Mouse (Mus musculus) spleen, adult 2 months (tissue): ENCODE measurements around the gene Dupd1. TPM values are rescaled to one million over a fixed set of nuclear protein-coding genes. Genes with fewer than 3 reads are reported as not detected.

Source experiments
- DNase-seq, 2 experiments: peaks; one replicate each; pipeline versions ENCODE4 v3.0.0 to v3.0.0-alpha.2; 2012 to 2021; ENCODE audit warnings: low spot score in 2 of 2, low read depth in 1 of 2
- H3K27ac ChIP-seq: fragments of 200-500 bp; 2 replicates; pipeline ENCODE4 v1.5.1; 2012; ENCODE audit warnings: low read length, inconsistent platforms; ENCODE audit not compliant: insufficient read depth
- H3K27me3 ChIP-seq: fragments of 200-500 bp; 2 replicates; pipeline ENCODE4 v1.6.1; 2012; ENCODE audit warnings: mild to moderate bottlenecking, moderate library complexity, low read length, inconsistent platforms; ENCODE audit not compliant: control insufficient read depth, insufficient read depth
- H3K36me3 ChIP-seq: fragments of 200-500 bp; 2 replicates; pipeline ENCODE4 v1.6.1; 2012; ENCODE audit warnings: mild to moderate bottlenecking, low read length, inconsistent platforms; ENCODE audit not compliant: control insufficient read depth, insufficient read depth
- H3K4me1 ChIP-seq: fragments of 200-500 bp; 2 replicates; pipeline ENCODE4 v1.6.1; 2011; ENCODE audit warnings: inconsistent platforms; ENCODE audit not compliant: control insufficient read depth, insufficient read depth, insufficient read length
- H3K4me3 ChIP-seq: fragments of 200-500 bp; 2 replicates; pipeline ENCODE4 v1.5.1; 2011; ENCODE audit warnings: mild to moderate bottlenecking, inconsistent platforms; ENCODE audit not compliant: insufficient read depth, insufficient read length; ENCODE audit errors: extremely low read depth
- CTCF ChIP-seq: fragments of 200-500 bp; IDR thresholded peaks from 2 replicates; pipeline ENCODE4 v1.5.1; 2011; ENCODE audit warnings: mild to moderate bottlenecking, inconsistent platforms; ENCODE audit not compliant: insufficient read depth, insufficient read length, insufficient replicate concordance; ENCODE audit errors: extremely low read depth
- POLR2A ChIP-seq: fragments of 200-500 bp; IDR thresholded peaks from 2 replicates; pipeline ENCODE4 v1.6.1; 2011; ENCODE audit warnings: low read depth, low read length, inconsistent platforms
- WGBS: fragments of 180-500 bp; shearing (Covaris S2); methylation state at CpG from one replicate; pipeline ENCODE4 v1.1.7; 2018; 5-methylcytosine and 5-hydroxymethylcytosine counted together
- polyA plus RNA-seq: library from polyadenylated mRNA; depleted of rRNA; stranded (reverse); fragments of >200 nt; gene quantifications from 2 replicates; pipeline ENCODE4 v1.2.3, GENCODE M21; 2012

Gene Dupd1
- polyA plus RNA-seq, 1 experiment, result not detected

DNA sequence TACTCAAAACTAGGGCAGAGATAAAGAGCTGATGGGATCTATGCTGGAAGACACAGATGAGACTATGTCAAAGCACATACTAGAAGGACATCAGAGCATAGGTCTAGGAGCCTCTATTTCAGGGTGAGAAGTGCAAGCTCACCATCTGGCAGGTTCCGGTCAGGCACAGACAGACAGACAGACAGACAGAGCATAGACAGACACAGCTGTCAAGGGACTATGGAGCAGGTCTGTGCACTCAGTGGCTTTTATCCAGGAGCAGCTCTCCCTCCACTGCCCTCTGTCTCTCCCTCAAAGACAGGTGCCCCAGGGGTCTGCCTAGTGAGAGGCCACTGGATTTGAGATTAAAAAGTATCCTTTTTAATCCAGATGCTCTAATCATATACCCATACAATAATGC, 29.8 kb upstream of the Dupd1 start:
- TF ChIP-seq POLR2A (no peak), CTCF (no peak)
- Histone ChIP-seq H3K4me1 (no peaks in the 10 kb centered on the region), H3K4me3 (no peak overlapping the region), H3K36me3 (no peaks in the 10 kb centered on the region), H3K27ac (no peak overlapping the region), H3K27me3 (no peaks in the 10 kb centered on the region)
- WGBS, result 100% methylated on average over 1 of the region's 1 CpGs
- no peak for DNase-seq

- TF ChIP-seq CTCF, result no peak
- no peak for TF ChIP-seq POLR2A
- no peaks in the 10 kb centered on the region for H3K27me3 ChIP-seq
- no peaks in the 10 kb centered on the region for H3K4me1 ChIP-seq
- DNase-seq, result no peak
- no peak overlapping the region for H3K4me3 ChIP-seq
- 95% methylated on average over 4 of the region's 4 CpGs for WGBS
- H3K27ac ChIP-seq, result no peak overlapping the region
- H3K36me3 ChIP-seq, result no peaks in the 10 kb centered on the region
These were observed 28.1 kb upstream of the Dupd1 start for GRCm38 (mm10) chr14:21742441-21742840.

- peak; percentile 88; the same call in 1 of the 2 replicates for TF ChIP-seq CTCF
- TF ChIP-seq POLR2A, result no peak
- no peaks in the 10 kb centered on the region for H3K27me3 ChIP-seq
- H3K4me3 ChIP-seq, result no peak overlapping the region
- H3K4me1 ChIP-seq, result no peaks in the 10 kb centered on the region
- no peaks in the 10 kb centered on the region for H3K36me3 ChIP-seq
- DNase-seq, result peak in 1 of 2 experiments; percentile 68
- WGBS, result 30% methylated on average over 4 of the region's 4 CpGs
- no peak overlapping the region for H3K27ac ChIP-seq
These were observed 27.4 kb upstream of the Dupd1 start for GRCm38 (mm10) chr14:21741786-21742185.

DNA sequence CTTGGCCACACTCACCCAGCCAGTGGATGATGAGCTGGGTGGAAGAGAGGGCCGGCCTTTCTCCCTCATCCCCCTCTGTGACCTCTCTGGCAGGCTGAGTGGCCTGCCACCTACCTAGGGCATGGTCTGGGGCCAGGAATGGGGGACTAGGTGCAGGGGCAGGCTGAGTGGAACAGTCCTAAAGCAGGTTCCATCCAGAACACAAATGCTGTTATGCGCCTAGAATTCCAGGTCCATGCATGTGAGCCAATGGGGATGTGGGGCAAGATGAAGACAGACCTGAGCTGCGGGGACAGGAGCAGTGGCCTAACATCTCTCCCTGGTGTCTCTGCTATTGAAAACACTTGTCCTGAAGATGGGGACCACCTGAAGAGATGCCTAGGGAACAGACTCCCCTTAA, 26.9 kb upstream of the Dupd1 start:
- H3K27me3 ChIP-seq, result no peaks in the 10 kb centered on the region
- H3K27ac ChIP-seq, result no peak overlapping the region
- H3K4me1 ChIP-seq, result no peaks in the 10 kb centered on the region
- no peak for DNase-seq
- WGBS, result 91% methylated on average over 3 of the region's 3 CpGs
- no peaks in the 10 kb centered on the region for H3K36me3 ChIP-seq
- TF ChIP-seq POLR2A, result no peak
- no peak for TF ChIP-seq CTCF
- H3K4me3 ChIP-seq, result no peak overlapping the region

GRCm38 (mm10) chr14:21740345-21740744, 26.0 kb upstream of the Dupd1 start:
- no peaks in the 10 kb centered on the region for H3K27me3 ChIP-seq
- TF ChIP-seq POLR2A (no peak), CTCF (no peak)
- 94% methylated on average over 7 of the region's 7 CpGs for WGBS

DNA sequence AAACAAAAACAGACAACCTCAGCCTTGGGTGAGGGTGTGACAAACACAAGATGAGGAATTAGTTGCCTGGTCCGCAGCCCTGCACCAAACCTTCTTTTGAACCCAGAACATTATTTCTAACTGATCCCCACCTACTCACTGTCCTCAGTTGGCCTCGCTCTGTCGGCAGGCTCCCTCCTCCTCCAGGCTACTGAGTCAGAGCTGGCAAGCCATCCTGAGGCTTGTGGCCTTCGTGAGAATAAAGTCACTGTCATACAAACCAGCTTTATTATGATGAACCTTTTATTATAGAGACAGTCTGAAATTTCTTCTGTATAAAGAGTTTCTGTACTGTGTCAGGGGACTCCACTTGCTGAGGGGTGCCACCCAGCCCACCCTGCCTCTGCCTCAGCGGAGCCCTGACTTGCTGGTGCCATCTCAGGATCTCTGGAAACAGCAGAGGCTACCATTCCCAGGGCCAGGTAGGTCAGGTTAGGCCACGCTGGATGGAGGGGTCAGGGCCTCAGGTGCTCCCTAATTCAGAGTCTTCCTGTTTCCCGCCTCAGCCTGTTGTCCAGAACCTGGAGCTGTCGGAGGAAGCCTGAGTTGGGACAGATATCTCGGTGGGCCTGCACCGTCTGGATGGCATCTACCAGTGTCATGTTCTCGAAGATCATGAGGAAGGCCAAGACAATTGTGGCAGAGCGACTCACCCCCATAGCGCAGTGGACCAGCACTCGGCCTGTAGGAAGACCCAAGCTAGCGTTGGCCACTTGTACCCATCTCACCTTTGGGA, 18.9 kb upstream of the Dupd1 start:
- Histone ChIP-seq H3K27me3 (no peaks in the 10 kb centered on the region), H3K27ac (no peak overlapping the region), H3K4me1 (no peaks in the 10 kb centered on the region), H3K36me3 (no peaks in the 10 kb centered on the region), H3K4me3 (no peak overlapping the region)
- no peak for DNase-seq
- 90% methylated on average over 15 of the region's 15 CpGs for WGBS
- TF ChIP-seq POLR2A, result no peak
- no peak for TF ChIP-seq CTCF

More at GRCm38 (mm10) chr14:21740345-21740744, 26.0 kb upstream of the Dupd1 start:
- no peak for DNase-seq
- Histone ChIP-seq H3K36me3 (no peaks in the 10 kb centered on the region), H3K4me1 (no peaks in the 10 kb centered on the region), H3K27ac (no peak overlapping the region), H3K4me3 (no peak overlapping the region)

- Histone ChIP-seq H3K36me3 (no peaks in the 10 kb centered on the region), H3K4me1 (no peaks in the 10 kb centered on the region), H3K4me3 (no peak overlapping the region), H3K27me3 (no peaks in the 10 kb centered on the region), H3K27ac (no peak overlapping the region)
- 97% methylated on average over 4 of the region's 4 CpGs for WGBS
- TF ChIP-seq POLR2A (no peak), CTCF (no peak)
- no peak for DNase-seq
These were observed 15.6 kb upstream of the Dupd1 start for GRCm38 (mm10) chr14:21729936-21730335.
